ENCODE assay signal across 10 mouse cellular contexts in genomic region chr5:31081386-31081785, GRCm38 (mm10). TPM values are rescaled to one million over a fixed set of nuclear protein-coding genes. Genes with fewer than 3 reads are reported as not detected.
A peak's percentile ranks its signal among the peaks of the same experiment; 100 is the strongest.
DNase-seq lines count a peak whose midpoint lies in the region; ATAC-seq and TF ChIP-seq lines count a peak whose summit lies in the region.
"Had no signal": no experiment of that assay in that cellular context is flagged by ENCODE, and none has a peak within 500 bp of the region (broad histone marks: within the 10 kb centered on the region; RNA-seq: fewer than 3 reads in every experiment).

No protein-coding gene starts in this region.

- TF ChIP-seq POLR2A in ES-Bruce4 (IDR thresholded peaks at IDR 0.05; ENCODE audit: insufficient read depth, low read length) = no peak

- no peak overlapping the region for H3K4me2 ChIP-seq in hindbrain, embryonic 11.5 days (replicated peaks; ENCODE audit: low read depth, low read length)
- no peak overlapping the region for H3K4me2 ChIP-seq in hindbrain, embryonic 14.5 days (replicated peaks)
- H3K4me2 ChIP-seq: embryonic facial prominence, embryonic 13.5 days had no signal

- no peak overlapping the region for H3K9ac ChIP-seq in hindbrain, embryonic 11.5 days (ENCODE audit: low read depth, low read length)
- no peak overlapping the region for H3K9ac ChIP-seq in hindbrain, embryonic 14.5 days
- H3K9ac ChIP-seq in ES-Bruce4 (ENCODE audit: low read depth, poor library complexity, severe bottlenecking) = no peak overlapping the region
- H3K9ac ChIP-seq: embryonic facial prominence, embryonic 13.5 days had no signal

- H3K36me3 ChIP-seq in hindbrain, embryonic 11.5 days (ENCODE audit: control insufficient read depth, insufficient read depth, low read length) = peaks cover 10% of the 10 kb centered on the region; the same call in 1 of the 2 replicates
- peaks cover 25% of the 10 kb centered on the region for H3K36me3 ChIP-seq in hindbrain, embryonic 14.5 days (replicated peaks; ENCODE audit: control insufficient read depth, insufficient read depth)
- peaks cover 13% of the 10 kb centered on the region for H3K36me3 ChIP-seq in ES-Bruce4 (ENCODE audit: control insufficient read depth, insufficient read depth, low read length, poor library complexity, severe bottlenecking)

- H3K27me3 ChIP-seq in hindbrain, embryonic 11.5 days (ENCODE audit: control insufficient read depth, insufficient read depth, low read length) = no peaks in the 10 kb centered on the region
- no peaks in the 10 kb centered on the region for H3K27me3 ChIP-seq in hindbrain, embryonic 14.5 days (ENCODE audit: control insufficient read depth, insufficient read depth, low read length)
- no peaks in the 10 kb centered on the region for H3K27me3 ChIP-seq in ES-Bruce4 (ENCODE audit: control insufficient read depth, insufficient read depth, low read length, poor library complexity, severe bottlenecking)

- H3K4me1 ChIP-seq in hindbrain, embryonic 11.5 days (replicated peaks; ENCODE audit: control insufficient read depth, insufficient read depth, low read length) = no peaks in the 10 kb centered on the region
- peaks cover 13% of the 10 kb centered on the region for H3K4me1 ChIP-seq in hindbrain, embryonic 14.5 days (replicated peaks; ENCODE audit: control insufficient read depth, insufficient read depth, low read length)
- no peaks in the 10 kb centered on the region for H3K4me1 ChIP-seq in ES-Bruce4 (ENCODE audit: control insufficient read depth, insufficient read depth, low read length)
- H3K4me1 ChIP-seq: embryonic facial prominence, embryonic 13.5 days had no signal

- DNase-seq in hindbrain, embryonic 11.5 days (ENCODE audit: low spot score) = peak; percentile 68
- DNase-seq in hindbrain, embryonic 14.5 days (ENCODE audit: low spot score) = no peak
- peak; percentile 80 for DNase-seq in 3T3-L1 (ENCODE audit: low read depth, low spot score)
- peak; percentile 54 for DNase-seq in embryo, embryonic 11 days
- DNase-seq in lung, postnatal 25 days (ENCODE audit: low spot score) = peak; percentile 22
- peak; percentile 67 for DNase-seq in thymus, postnatal 14 days
- no peak for DNase-seq in gastrocnemius, postnatal 4 days (ENCODE audit: low spot score in 2 of 2)

- TF ChIP-seq CTCF in ES-Bruce4 (IDR thresholded peaks at IDR 0.05; ENCODE audit: low read depth, low read length) = peak; percentile 88

- H3K4me3 ChIP-seq in hindbrain, embryonic 11.5 days (ENCODE audit: low read depth, low read length) = no peak overlapping the region
- no peak overlapping the region for H3K4me3 ChIP-seq in hindbrain, embryonic 14.5 days (replicated peaks; ENCODE audit: low read length)
- no peak overlapping the region for H3K4me3 ChIP-seq in ES-Bruce4 (ENCODE audit: low read depth, low read length)
- H3K4me3 ChIP-seq: embryonic facial prominence, embryonic 13.5 days had no signal

- H3K27ac ChIP-seq in hindbrain, embryonic 11.5 days (ENCODE audit: low read depth, low read length) = no peak overlapping the region
- no peak overlapping the region for H3K27ac ChIP-seq in hindbrain, embryonic 14.5 days
- no peak overlapping the region for H3K27ac ChIP-seq in ES-Bruce4 (ENCODE audit: insufficient read depth, low read length)
- H3K27ac ChIP-seq: embryonic facial prominence, embryonic 13.5 days had no signal

- TF ChIP-seq EP300 in ES-Bruce4 (IDR thresholded peaks at IDR 0.05; ENCODE audit: insufficient read depth, low read depth, low read length) = no peak

- 84% methylated on average over 3 of the region's 3 CpGs for WGBS in hindbrain, embryonic 11.5 days
- 78% methylated on average over 3 of the region's 3 CpGs for WGBS in hindbrain, embryonic 14.5 days

- ATAC-seq in hindbrain, embryonic 11.5 days (ENCODE audit: low FRiP score) = no peak
- no peak for ATAC-seq in hindbrain, embryonic 14.5 days (ENCODE audit: low FRiP score)

- H3K9me3 ChIP-seq in hindbrain, embryonic 11.5 days (ENCODE audit: control insufficient read depth, low read length) = no peaks in the 10 kb centered on the region
- H3K9me3 ChIP-seq in hindbrain, embryonic 14.5 days (ENCODE audit: control insufficient read depth, low read length) = no peaks in the 10 kb centered on the region
- no peaks in the 10 kb centered on the region for H3K9me3 ChIP-seq in ES-Bruce4 (replicated peaks; ENCODE audit: control insufficient read depth, insufficient read depth, low read length, poor library complexity, severe bottlenecking)
- H3K9me3 ChIP-seq: embryonic facial prominence, embryonic 13.5 days had no signal

RNA-seq across cellular contexts. Expression of gene Dnajc5g, which starts 24.7 kb away (rescaled TPM):
- polyA plus RNA-seq in hindbrain, embryonic 11.5 days (2014; fragmentation: Nextera tagmentation; extraction: Ambion mirVana) = not detected in 2 replicates
- polyA plus RNA-seq in hindbrain, embryonic 14.5 days (2014; fragmentation: Nextera tagmentation; extraction: Ambion mirVana) = not detected in 2 replicates
- polyA plus RNA-seq in ES-Bruce4 (2011; ENCODE audit: insufficient read depth, insufficient read length, low read depth, missing spikeins) = not detected in 2 replicates
- total RNA-seq in gastrocnemius, postnatal 4 days (2021) = not detected
- total RNA-seq: left cerebral cortex, postnatal 25 days had no signal
- polyA plus RNA-seq: embryonic facial prominence, embryonic 13.5 days had no signal

RNA-seq across cellular contexts. Expression of gene Slc30a3, which starts 26.7 kb away (rescaled TPM):
- 8.4 and 9.2 TPM in 2 replicates for polyA plus RNA-seq in hindbrain, embryonic 11.5 days (2014; fragmentation: Nextera tagmentation; extraction: Ambion mirVana)
- 34.8 and 35.7 TPM in 2 replicates for polyA plus RNA-seq in hindbrain, embryonic 14.5 days (2014; fragmentation: Nextera tagmentation; extraction: Ambion mirVana)
- 8.5 and 9.2 TPM in 2 replicates for polyA plus RNA-seq in ES-Bruce4 (2011; ENCODE audit: insufficient read depth, insufficient read length, low read depth, missing spikeins)
- not detected for total RNA-seq in gastrocnemius, postnatal 4 days (2021)

RNA-seq across cellular contexts. Expression of gene Cad, which starts 26.8 kb away (rescaled TPM):
- 19.7 and 19.8 TPM in 2 replicates for polyA plus RNA-seq in hindbrain, embryonic 11.5 days (2014; fragmentation: Nextera tagmentation; extraction: Ambion mirVana)
- 13.7 and 15.4 TPM in 2 replicates for polyA plus RNA-seq in hindbrain, embryonic 14.5 days (2014; fragmentation: Nextera tagmentation; extraction: Ambion mirVana)
- polyA plus RNA-seq in ES-Bruce4 (2011; ENCODE audit: insufficient read depth, insufficient read length, low read depth, missing spikeins) = 147 and 148 TPM in 2 replicates
- total RNA-seq in gastrocnemius, postnatal 4 days (2021) = 10 to 100 TPM; 40.4 to 41.0 TPM

RNA-seq across cellular contexts. Expression of gene Slc5a6, which starts 32.7 kb away (rescaled TPM):
- polyA plus RNA-seq in hindbrain, embryonic 11.5 days (2014; fragmentation: Nextera tagmentation; extraction: Ambion mirVana) = 6.3 and 7.6 TPM in 2 replicates
- 20.5 and 24.5 TPM in 2 replicates for polyA plus RNA-seq in hindbrain, embryonic 14.5 days (2014; fragmentation: Nextera tagmentation; extraction: Ambion mirVana)
- polyA plus RNA-seq in ES-Bruce4 (2011; ENCODE audit: insufficient read depth, insufficient read length, low read depth, missing spikeins) = 9.8 and 12.8 TPM in 2 replicates
- total RNA-seq in gastrocnemius, postnatal 4 days (2021) = 10 to 100 TPM in 1 of 2 experiments, 1 to 10 TPM in 1; 8.2 to 13.8 TPM

RNA-seq across cellular contexts. Expression of gene Atraid, which starts 33.3 kb away (rescaled TPM):
- 111 and 117 TPM in 2 replicates for polyA plus RNA-seq in hindbrain, embryonic 11.5 days (2014; fragmentation: Nextera tagmentation; extraction: Ambion mirVana)
- 175 and 198 TPM in 2 replicates for polyA plus RNA-seq in hindbrain, embryonic 14.5 days (2014; fragmentation: Nextera tagmentation; extraction: Ambion mirVana)
- 28.6 and 31.8 TPM in 2 replicates for polyA plus RNA-seq in ES-Bruce4 (2011; ENCODE audit: insufficient read depth, insufficient read length, low read depth, missing spikeins)
- 100 to 1,000 TPM in 1 of 2 experiments, 10 to 100 TPM in 1; 92.4 to 102 TPM for total RNA-seq in gastrocnemius, postnatal 4 days (2021)

Comparison
In these comparisons a context has a peak if more than half of its experiments do, and no peak if none do; other contexts are left out.
1. DNase-seq: peak in hindbrain, embryonic 11.5 days (single experiment), 3T3-L1 (single experiment), embryo, embryonic 11 days (single experiment), lung, postnatal 25 days (single experiment) and thymus, postnatal 14 days (single experiment); none in hindbrain, embryonic 14.5 days (single experiment) and gastrocnemius, postnatal 4 days (0 of 2).